Mouse (Mus musculus) embryonic fibroblast, embryonic 13.5 days (primary cell): ENCODE measurements around the gene Tie1. TPM values are rescaled to one million over a fixed set of nuclear protein-coding genes. Genes with fewer than 3 reads are reported as not detected.
"Not testable (repeated sequence)": the region's sequence is repeated elsewhere in the genome, so short reads cannot be mapped to it uniquely, and the experiment has no call there.

Experiments used
- H3K27ac ChIP-seq: 2 replicates; pipeline ENCODE4 v1.5.1; 2012; ENCODE audit warnings: low read length, control low read depth, inconsistent platforms; ENCODE audit not compliant: insufficient read depth
- H3K4me1 ChIP-seq: 2 replicates; pipeline ENCODE4 v1.6.1; 2011; ENCODE audit warnings: low read length; ENCODE audit not compliant: control insufficient read depth, insufficient read depth
- H3K4me3 ChIP-seq: 2 replicates; pipeline ENCODE4 v1.5.1; 2011; ENCODE audit warnings: mild to moderate bottlenecking, control low read depth, low read length; ENCODE audit not compliant: insufficient read depth
- CTCF ChIP-seq: IDR thresholded peaks from 2 replicates; pipeline ENCODE4 v1.5.1; 2011; ENCODE audit warnings: mild to moderate bottlenecking, control low read depth, low read length, moderate library complexity, borderline replicate concordance; ENCODE audit not compliant: insufficient read depth
- POLR2A ChIP-seq: IDR thresholded peaks from 2 replicates; pipeline ENCODE4 v1.6.1; 2011; ENCODE audit warnings: low read depth, mild to moderate bottlenecking, control low read depth, low read length, moderate library complexity
- polyA plus RNA-seq: library from polyadenylated mRNA; stranded (reverse); fragments of >200 nt; gene quantifications from 2 replicates; pipeline ENCODE4 v1.2.4, GENCODE M21; 2011; ENCODE audit warnings: low read depth; ENCODE audit not compliant: missing spikeins, insufficient read length

Tie1 gene
- polyA plus RNA-seq, 1 experiment = not detected

DNA sequence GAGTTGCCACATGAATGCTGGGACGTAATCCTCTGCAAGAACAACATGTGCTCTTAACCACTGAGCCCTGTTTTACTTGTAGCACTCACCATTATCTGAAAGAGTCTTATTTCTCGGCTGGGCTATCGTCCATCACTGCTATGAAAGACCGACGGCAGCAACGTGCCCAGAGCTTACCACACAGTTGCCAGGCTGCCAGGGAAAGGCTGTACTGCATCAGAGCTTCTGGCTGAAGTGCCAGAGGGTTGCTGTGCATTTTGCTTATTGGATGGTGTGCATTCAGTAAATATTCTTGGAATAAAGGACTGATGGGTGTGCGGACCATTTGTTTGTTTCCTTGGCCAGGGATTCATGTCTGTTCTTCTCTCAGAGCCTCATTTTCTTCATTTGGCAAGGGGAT, 34.1 kb upstream of the Tie1 start:
- no peak overlapping the region for H3K4me3 ChIP-seq
- TF ChIP-seq CTCF = no peak
- TF ChIP-seq POLR2A = no peak
- no peaks in the 10 kb centered on the region for H3K4me1 ChIP-seq
- H3K27ac ChIP-seq = no peak overlapping the region

DNA sequence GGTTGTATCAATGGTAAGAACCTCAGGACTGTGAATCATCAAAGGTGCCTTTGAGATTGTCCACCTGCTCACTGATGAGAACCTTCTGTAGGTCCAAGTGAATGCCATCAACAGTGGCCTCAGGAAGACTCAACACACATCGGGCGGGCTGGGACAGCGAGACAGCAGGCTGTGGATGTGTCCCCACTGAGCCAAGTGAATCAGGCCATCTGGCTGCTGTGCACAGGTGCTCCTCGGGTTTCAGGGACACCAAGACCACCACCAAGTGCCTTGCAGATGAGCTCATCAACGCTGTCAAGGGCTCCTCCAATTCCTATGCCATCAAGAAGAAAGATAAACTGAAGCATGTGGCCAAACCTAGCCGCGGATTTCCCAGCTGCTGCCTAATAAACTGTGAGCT, 32.4 kb upstream of the Tie1 start:
- no peak overlapping the region for H3K4me3 ChIP-seq
- TF ChIP-seq CTCF (no peak), POLR2A (no peak)

DNA sequence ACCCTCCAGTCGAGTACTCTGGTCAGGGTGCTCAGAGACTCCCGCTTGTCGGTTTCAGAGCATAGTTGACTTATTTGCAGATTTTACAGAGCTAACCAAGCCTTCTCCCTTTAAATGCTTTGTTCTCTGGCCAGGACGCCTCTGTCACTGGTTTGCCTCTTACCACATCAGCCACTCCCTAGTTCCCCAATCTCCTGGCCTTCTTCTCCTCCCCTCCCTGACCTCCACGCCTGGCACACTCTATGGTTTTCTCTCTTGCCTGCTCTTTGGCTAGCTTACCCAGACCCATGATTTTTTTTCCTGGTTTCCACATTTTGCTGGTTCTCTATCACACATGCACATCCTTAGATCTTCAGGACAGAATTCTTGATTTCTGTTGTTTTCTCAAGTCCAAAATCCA, 28.3 kb upstream of the Tie1 start:
- Histone ChIP-seq H3K4me1 (no peaks in the 10 kb centered on the region), H3K4me3 (no peak overlapping the region), H3K27ac (no peak overlapping the region)
- TF ChIP-seq POLR2A (no peak), CTCF (no peak)

More for the DNA sequence above, 32.4 kb upstream of the Tie1 start:
- no peak overlapping the region for H3K27ac ChIP-seq
- H3K4me1 ChIP-seq = no peaks in the 10 kb centered on the region

DNA sequence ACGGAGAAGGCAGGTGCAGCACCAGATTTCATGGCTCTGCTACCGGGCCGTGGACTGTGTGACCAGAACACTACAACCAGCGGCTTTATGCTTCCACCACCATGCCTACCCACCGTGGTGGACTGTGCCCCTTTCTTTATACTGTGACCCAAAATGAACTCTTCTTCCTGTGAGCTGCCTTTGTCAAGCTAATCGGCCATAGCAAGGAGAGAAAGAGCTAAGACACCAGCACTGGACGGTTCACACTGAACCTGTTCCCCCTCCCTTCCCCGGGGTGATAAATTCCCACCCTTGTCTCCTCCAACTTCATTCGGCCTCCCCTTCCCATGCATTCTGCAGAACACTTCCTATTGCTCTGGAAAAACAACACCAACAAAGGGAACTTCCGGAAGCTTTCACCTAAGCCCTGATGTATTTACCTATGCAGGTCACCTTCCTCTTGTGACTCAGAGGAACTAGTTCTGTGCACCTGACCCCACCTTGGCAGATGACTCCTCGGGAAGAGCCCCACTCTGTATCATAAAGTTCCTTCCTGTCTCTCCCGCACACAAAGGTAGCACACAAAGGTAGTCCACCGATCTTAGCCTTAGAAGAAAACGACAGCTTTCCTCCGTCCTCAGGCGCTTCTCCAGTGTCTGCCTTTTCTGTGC, 27.8 kb upstream of the Tie1 start:
- Histone ChIP-seq H3K27ac (no peak overlapping the region), H3K4me1 (no peaks in the 10 kb centered on the region), H3K4me3 (no peak overlapping the region)
- no peak for TF ChIP-seq CTCF
- TF ChIP-seq POLR2A = no peak

DNA sequence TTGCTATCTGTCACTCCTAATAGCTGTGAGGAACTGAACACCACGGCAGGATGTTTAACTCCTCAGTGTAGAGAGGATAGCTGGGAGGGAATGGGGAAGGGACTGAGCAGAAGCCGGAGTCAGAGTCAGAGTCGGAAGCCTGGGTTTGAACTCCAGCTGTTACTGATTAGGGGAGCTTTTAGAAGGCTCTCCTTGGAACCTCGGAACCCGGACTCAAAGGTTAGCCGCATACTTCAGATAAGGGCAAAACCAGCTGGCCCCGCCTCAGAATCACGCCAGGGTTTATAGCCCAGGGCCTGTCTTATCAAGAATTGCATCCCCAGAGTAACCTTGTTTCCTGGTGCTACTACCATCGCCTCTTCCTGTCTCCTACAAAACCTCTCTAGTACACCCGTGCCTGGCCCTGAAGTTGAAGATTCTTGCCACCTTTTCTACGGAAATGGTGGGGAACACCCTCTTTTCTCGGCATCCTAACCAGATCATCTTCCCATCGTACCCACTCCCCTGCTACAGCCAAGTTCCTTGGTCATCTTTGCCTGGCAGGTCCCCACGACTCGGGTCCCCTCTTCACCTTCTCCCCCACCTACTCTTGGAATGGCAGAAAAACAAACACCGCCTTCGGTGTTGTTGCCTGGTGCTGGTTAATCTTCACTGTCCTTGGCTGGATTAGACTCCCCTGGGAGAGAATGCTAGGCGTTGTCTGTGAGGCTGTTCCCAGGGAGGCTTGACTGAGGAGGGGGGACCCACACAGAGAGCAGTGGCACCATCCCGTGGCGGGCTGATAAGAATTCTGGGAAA, 27.0 kb upstream of the Tie1 start:
- TF ChIP-seq POLR2A (no peak), CTCF (no peak)
- H3K4me1 ChIP-seq = no peaks in the 10 kb centered on the region
- H3K4me3 ChIP-seq = no peak overlapping the region
- no peak overlapping the region for H3K27ac ChIP-seq

DNA sequence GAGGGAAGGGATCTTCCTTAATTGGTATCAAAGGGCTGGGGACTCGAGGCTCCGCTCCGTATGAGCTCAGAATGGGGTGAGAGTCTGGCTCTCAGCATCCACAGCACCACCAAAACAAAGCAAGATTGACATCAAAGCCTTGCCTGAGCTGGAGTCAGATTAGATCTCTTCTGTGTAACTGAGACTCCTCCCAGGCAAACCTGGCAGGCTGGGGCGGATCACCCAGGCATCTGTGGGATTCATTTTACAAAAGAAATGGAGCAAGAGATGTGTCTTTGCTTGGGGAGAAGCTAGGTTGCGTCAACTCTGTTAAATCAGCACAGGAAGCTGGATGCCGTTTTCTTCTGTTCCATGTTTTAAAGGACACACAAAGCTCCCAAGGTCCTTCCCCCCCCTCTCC, 19.2 kb upstream of the Tie1 start:
- no peak overlapping the region for H3K4me3 ChIP-seq
- no peak for TF ChIP-seq POLR2A
- TF ChIP-seq CTCF = no peak
- H3K4me1 ChIP-seq = no peaks in the 10 kb centered on the region
- H3K27ac ChIP-seq = no peak overlapping the region

DNA sequence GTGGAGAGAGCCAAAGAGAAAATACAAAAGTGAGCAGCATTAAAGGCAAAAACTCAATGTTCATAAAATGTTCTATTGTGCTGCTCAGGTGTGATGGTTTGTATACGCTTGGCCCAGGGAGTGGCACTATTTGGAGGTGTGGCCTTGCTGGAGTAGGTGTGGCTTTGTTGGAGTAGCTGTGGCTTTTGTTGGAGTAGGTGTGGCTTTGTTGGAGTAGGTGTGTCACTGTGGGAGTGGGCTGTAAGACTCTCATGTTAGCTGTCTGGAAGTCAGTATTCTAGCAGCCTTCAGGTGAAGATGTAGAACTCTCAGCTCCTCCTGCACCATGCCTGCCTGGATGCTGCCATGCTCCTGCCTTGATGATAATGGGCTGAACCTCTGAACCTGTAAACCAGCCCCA, 17.3 kb upstream of the Tie1 start:
- H3K27ac ChIP-seq, H3K4me1 ChIP-seq, H3K4me3 ChIP-seq: not testable (repeated sequence)

DNA sequence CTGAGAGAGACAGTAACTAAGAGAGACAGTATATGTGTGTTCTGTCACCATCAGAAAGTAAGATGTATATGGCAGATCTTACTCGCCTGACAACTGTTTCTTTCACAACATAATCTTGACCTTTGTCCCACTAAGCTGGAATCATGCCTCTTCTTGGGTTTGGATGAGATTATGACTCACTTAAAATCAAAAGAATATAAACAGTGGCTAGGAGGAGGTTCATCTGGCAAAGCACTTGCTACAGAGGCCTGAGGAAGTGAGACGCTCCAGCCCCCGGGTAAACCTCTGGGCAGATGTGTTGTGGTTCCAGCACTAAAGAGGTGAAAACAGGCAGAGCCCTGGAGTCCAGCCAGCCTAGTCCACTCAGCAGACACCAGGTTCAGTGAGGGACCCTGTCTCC, 15.7 kb upstream of the Tie1 start:
- Histone ChIP-seq H3K4me1 (no peaks in the 10 kb centered on the region), H3K4me3 (no peak overlapping the region), H3K27ac (no peak overlapping the region)
- no peak for TF ChIP-seq CTCF
- no peak for TF ChIP-seq POLR2A

DNA sequence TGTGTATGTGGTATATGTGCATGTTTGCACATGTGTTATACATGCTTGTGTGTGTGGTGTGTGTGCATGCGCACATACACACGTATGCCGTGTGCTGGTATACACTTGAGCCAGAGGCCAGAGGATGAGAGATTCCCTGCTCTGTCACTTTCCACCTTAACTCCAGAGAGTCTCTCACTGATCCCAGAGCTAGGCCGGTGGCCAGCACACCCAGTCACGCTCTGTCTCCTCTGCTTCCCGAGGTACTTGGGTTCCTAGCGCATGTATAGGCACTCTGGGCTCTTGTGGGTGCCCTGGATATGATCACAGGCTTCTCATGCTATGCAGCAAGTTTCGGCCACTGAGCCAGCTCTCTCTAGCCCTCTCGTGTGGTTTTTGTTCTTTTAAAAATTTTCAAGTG, 10.9 kb upstream of the Tie1 start:
- no peak for TF ChIP-seq POLR2A
- TF ChIP-seq CTCF = no peak
- H3K4me3 ChIP-seq = no peak overlapping the region
- no peaks in the 10 kb centered on the region for H3K4me1 ChIP-seq
- H3K27ac ChIP-seq = no peak overlapping the region

DNA sequence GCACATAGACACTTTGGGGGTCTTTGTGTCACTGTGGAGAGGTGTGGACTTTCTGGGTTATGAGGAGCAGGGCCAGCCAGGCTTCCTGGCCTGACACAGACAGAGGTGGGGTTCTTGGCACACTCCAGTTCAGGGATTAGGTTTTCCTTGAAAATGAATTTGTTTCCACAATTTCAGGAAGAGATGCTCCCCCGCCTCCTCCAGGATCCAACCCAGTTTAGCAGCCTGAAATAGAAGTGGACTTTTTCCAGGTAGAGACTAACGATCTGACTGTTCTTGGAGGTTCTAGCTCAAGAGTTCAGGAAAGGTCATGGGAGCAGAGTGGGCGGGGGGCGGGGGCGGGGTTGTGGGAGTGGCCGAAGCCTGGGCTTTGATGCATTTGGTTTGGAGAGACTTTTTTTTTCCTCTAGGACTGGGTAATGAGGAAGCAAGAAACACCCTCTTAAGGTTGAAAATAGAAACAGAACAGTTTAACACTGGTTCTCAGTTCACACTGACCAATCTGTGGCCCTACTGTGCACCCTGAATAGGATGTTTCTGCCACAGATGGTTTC, 10.4 kb upstream of the Tie1 start:
- no peak overlapping the region for H3K27ac ChIP-seq
- H3K4me1 ChIP-seq = no peaks in the 10 kb centered on the region
- TF ChIP-seq CTCF (no peak), POLR2A (no peak)
- H3K4me3 ChIP-seq = no peak overlapping the region
